Mouse (Mus musculus) kidney, adult 2 months (tissue): ENCODE measurements around the gene Prr14. TPM values are rescaled to one million over a fixed set of nuclear protein-coding genes. Genes with fewer than 3 reads are reported as not detected.
"Not testable (repeated sequence)": the region's sequence is repeated elsewhere in the genome, so short reads cannot be mapped to it uniquely, and the experiment has no call there.

Experiments
- DNase-seq: peaks from one replicate; pipeline ENCODE4 v3.0.0; 2021
- H3K27ac ChIP-seq: fragments of 200-500 bp; 2 replicates; pipeline ENCODE4 v1.5.1; 2012; ENCODE audit warnings: low read depth, low read length, control low read depth, inconsistent platforms; ENCODE audit not compliant: insufficient read depth
- H3K27me3 ChIP-seq: fragments of 200-500 bp; replicated peaks from 2 replicates; pipeline ENCODE4 v1.6.1; 2012; ENCODE audit warnings: mild to moderate bottlenecking, moderate library complexity, low read length, inconsistent platforms; ENCODE audit not compliant: control insufficient read depth, insufficient read depth
- H3K36me3 ChIP-seq: fragments of 200-500 bp; 2 replicates; pipeline ENCODE4 v1.6.1; 2012; ENCODE audit warnings: mild to moderate bottlenecking, moderate library complexity, low read length, inconsistent platforms; ENCODE audit not compliant: control insufficient read depth, insufficient read depth
- H3K4me1 ChIP-seq: fragments of 200-500 bp; 2 replicates; pipeline ENCODE4 v1.6.1; 2011; ENCODE audit warnings: low read length; ENCODE audit not compliant: control insufficient read depth, insufficient read depth
- H3K4me3 ChIP-seq: fragments of 200-500 bp; 2 replicates; pipeline ENCODE4 v1.5.1; 2011; ENCODE audit warnings: mild to moderate bottlenecking, low read depth, low read length, control low read depth; ENCODE audit not compliant: insufficient read depth
- CTCF ChIP-seq: fragments of 200-500 bp; conservative IDR thresholded peaks from 2 replicates; pipeline ENCODE4 v1.5.1; 2011; ENCODE audit warnings: low read depth, mild to moderate bottlenecking, control low read depth, low read length, moderate library complexity, mixed read lengths; ENCODE audit not compliant: insufficient read depth, insufficient read length
- POLR2A ChIP-seq: fragments of 200-500 bp; IDR thresholded peaks from one replicate; pipeline ENCODE4 v1.6.1; 2011; ENCODE audit warnings: low read depth, low read length, control low read depth
- WGBS: fragments of 180-500 bp; shearing (Covaris S2); methylation state at CpG from one replicate; pipeline ENCODE4 v1.1.7; 2018; 5-methylcytosine and 5-hydroxymethylcytosine counted together
- polyA plus RNA-seq: library from polyadenylated mRNA; depleted of rRNA; stranded (reverse); fragments of >200 nt; gene quantifications from 2 replicates; pipeline ENCODE4 v1.2.3, GENCODE M21; 2012

Prr14 gene
- polyA plus RNA-seq, 1 experiment = 58.7 TPM

DNA sequence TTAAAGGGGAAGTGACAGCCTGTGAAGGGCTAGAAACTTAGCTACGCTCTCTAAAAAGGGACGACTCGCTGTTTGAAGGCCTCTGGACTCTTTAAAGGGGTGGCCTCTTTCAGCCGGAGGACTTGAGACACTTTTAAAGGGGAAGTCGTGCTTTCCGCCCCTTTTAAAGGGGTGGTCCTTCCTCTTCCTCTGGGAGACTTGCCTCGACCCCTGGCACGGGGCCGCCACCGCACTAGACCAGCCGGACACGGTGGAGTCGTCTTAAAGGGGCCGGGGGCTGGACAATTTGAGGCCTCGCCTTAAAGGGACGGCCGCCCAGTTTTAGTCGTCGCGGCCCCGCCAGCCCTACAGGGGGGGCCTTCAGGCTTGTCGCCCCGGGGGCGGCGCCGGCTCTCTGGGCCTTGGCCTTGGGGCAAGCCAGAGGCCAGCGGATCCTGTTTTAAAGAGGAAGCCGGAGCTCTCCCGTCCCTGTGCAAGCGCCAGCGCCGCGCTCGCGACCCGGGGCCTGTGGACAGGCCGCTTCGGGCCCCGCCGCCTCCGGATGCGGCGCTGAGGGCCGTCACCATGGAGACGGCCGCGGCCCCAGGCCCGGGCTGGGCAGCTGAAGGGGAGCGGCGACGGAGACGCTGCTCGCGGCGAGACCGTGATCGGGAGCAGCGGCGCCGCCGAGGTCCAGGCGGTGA is 19.4 kb downstream of the Prr14 start, which contains the start of gene Fbrs:
TSS of gene Fbrs (plus strand) at position 565 of the 683 bp plus-strand sequence.
- peak within 1 kb of the TSS; percentile 65 for H3K4me3 ChIP-seq
- H3K4me1 ChIP-seq = peaks cover 12% of the 10 kb centered on the region; the same call in 1 of the 2 replicates
- peak; percentile 99 for DNase-seq
- peak within 1 kb of the TSS; percentile 96 for H3K27ac ChIP-seq
- TF ChIP-seq CTCF = no peak
- TF ChIP-seq POLR2A = peak; percentile 39
- no peaks in the 10 kb centered on the region for H3K27me3 ChIP-seq
- under 1% methylated on average over 62 of the region's 62 CpGs for WGBS
- H3K36me3 ChIP-seq = peaks cover 3% of the 10 kb centered on the region

DNA sequence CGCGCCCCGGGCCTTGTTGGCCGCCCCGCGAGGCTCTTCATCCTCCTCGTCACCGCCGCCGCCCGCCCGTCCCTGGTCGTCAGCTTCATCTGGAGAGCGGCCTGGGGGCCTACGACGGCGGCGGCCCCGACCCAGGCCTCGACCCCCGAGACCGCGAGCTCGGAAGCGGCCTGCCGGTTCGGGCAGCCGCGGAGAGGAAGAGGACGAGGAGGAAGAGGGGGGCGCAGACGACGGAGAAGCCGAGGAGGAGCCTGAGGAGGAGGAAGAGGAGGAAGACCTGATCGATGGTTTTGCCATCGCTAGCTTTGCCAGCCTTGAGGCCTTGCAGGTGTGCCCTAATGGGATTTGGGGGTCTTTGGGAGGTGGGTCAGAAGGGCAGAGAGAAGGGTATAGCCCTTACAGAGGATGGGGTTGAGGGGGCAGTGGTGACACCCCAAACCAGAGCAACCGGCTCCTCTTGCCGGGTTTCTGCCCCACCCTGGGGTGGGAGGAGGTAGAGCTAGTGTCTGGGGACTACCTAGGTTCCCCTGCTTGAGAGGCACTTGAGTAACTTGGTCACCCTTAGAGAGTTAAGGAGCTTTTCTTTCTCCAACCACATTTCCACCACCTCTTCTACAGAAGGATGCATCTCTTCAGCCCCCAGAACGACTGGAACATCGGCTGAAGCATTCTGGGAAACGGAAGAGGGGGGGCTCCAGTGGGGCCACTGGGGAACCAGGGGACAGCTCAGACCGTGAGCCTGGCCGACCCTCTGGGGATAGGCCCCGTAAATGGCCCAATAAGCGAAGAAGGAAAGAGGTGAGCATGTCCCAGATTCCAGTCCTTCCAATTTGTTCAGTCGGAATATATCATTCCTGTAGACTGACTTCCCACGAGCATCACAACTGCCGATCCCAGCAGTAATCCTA is 20.2 kb downstream of the Prr14 start:
- H3K4me3 ChIP-seq = peak overlapping the region; percentile 65
- peak; percentile 12 for DNase-seq
- 2% methylated on average over 47 of the region's 48 CpGs for WGBS
- H3K27ac ChIP-seq = peak overlapping the region; percentile 96
- TF ChIP-seq CTCF (no peak), POLR2A (no peak)
- H3K27me3 ChIP-seq = no peaks in the 10 kb centered on the region
- peaks cover 12% of the 10 kb centered on the region; the same call in 1 of the 2 replicates for H3K4me1 ChIP-seq
- H3K36me3 ChIP-seq = peaks cover 5% of the 10 kb centered on the region

DNA sequence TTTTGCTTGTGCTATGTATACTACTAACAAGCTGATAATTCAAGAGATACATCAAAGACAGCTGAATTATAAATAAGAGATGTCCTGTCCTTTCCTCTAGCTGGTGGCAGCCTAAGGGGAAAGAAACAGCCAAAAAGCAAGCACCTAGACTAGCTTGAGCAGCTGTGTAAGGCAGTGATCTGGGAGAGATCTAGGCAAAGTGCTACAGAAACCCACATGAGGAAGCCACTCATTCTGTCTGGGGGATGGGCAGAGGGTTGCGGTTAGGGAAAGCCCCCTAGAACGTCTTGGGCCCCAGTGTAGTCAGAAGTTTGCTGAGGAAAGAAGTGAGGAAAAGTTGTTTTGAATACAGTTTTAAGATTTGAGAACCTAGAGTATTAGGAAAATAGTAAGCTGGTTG is 20.9 kb downstream of the Prr14 start:
- 41% methylated on average over 2 of the region's 2 CpGs for WGBS
- TF ChIP-seq CTCF = no peak
- no peak for TF ChIP-seq POLR2A
- Histone ChIP-seq H3K4me3 (peak overlapping the region; percentile 65), H3K27ac (no peak overlapping the region), H3K27me3 (no peaks in the 10 kb centered on the region), H3K4me1 (peaks cover 12% of the 10 kb centered on the region; the same call in 1 of the 2 replicates), H3K36me3 (peaks cover 7% of the 10 kb centered on the region)
- DNase-seq = peak; percentile 17

DNA sequence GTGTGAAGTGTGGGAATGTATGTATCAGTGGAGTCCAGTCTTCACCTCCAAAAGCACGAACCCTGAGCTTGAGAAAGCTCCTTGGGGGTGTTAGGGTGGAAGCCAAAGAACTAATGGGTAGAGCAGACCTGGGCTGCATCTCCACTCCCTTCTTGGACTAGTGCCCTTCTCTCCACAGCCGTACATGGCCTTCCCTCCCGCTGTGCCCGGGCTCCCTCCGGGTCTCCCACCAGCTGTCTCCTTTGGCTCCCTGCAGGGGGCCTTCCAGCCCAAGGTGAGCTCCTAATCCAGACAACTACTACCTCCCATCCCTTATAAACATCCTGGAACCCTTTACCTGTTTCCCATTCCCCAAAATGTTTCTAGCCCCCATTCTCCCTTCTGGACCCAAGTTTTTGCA is 26.0 kb downstream of the Prr14 start:
- Histone ChIP-seq H3K4me1 (peaks cover 6% of the 10 kb centered on the region; the same call in 1 of the 2 replicates), H3K36me3 (peaks cover 13% of the 10 kb centered on the region), H3K27ac (no peak overlapping the region), H3K27me3 (no peaks in the 10 kb centered on the region), H3K4me3 (no peak overlapping the region)
- TF ChIP-seq POLR2A (no peak), CTCF (no peak)
- 76% methylated on average over 5 of the region's 5 CpGs for WGBS
- no peak for DNase-seq

DNA sequence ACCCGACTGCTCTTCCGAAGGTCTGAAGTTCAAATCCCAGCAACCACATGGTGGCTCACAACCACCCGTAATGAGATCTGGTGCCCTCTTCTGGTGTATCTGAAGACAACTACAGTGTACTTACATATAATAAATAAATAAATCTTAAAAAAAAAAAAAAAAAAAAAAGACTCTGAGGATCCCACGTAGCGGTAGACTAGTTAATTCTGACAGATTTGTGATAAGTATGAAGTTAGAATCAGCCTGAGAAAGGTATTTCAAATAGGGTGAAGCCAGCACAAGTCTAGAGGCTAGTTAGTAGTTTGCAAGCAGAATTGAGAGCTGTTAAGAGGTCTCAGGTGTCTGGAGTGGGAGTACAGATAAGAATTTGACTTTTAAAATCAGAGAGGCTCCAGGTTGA is 29.0 kb downstream of the Prr14 start:
- 53% methylated on average over 5 of the region's 5 CpGs for WGBS
- not testable (repeated sequence) for DNase-seq, H3K27me3 ChIP-seq, H3K4me3 ChIP-seq, H3K36me3 ChIP-seq, H3K4me1 ChIP-seq, H3K27ac ChIP-seq

DNA sequence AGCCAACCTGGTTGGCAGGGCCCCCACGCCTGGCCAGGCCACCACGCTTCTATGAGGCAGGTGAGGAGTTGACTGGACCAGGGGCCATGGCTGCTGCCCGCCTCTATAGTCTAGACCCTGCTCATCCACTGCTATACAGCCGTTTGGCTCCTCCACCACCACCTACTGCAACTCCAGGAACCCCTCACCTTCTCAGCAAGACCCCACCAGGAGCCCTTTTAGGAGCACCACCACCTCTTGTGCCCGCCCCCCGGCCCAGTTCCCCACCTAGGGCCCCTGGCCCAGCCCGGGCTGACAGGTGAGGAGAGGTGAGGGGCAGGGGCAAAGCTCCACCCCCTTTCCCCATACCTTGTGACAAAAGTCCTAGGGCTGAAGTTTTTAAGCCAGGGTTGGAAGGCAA is 30.6 kb downstream of the Prr14 start:
- no peak overlapping the region for H3K27ac ChIP-seq
- no peak for DNase-seq
- no peaks in the 10 kb centered on the region for H3K4me1 ChIP-seq
- TF ChIP-seq POLR2A (no peak), CTCF (no peak)
- H3K36me3 ChIP-seq = peaks cover 7% of the 10 kb centered on the region
- no peaks in the 10 kb centered on the region for H3K27me3 ChIP-seq
- WGBS = 94% methylated on average over 7 of the region's 7 CpGs
- no peak overlapping the region for H3K4me3 ChIP-seq

DNA sequence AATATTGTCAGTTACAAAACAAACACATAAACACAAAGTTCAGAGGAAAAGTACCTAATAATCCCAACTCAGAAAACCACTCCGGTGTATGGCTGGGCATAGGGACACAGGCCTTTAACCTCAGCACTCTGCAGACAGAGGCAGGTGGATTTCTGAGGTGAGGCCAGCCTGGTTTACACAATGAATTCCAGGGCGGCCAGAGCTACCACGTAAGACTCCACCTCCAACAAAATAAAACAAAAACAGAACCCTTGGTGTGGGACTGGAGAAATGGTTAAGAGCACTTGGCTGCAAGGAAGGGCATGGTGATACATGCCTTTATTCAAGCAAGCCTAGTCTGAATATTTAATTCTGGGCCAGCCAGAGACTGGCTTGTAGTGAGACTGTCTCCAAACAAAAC is 32.4 kb downstream of the Prr14 start:
- TF ChIP-seq POLR2A = no peak
- no peak for TF ChIP-seq CTCF
- Histone ChIP-seq H3K27me3 (no peaks in the 10 kb centered on the region), H3K36me3 (peaks cover 3% of the 10 kb centered on the region), H3K4me3 (no peak overlapping the region), H3K4me1 (no peaks in the 10 kb centered on the region), H3K27ac (no peak overlapping the region)
- no peak for DNase-seq
- 74% methylated on average over 3 of the region's 3 CpGs for WGBS
